Mouse (Mus musculus) hindbrain, embryonic 11.5 days (tissue): Measurements from ENCODE around the gene Vmn1r52. TPM values are rescaled to one million over a fixed set of nuclear protein-coding genes. Genes with fewer than 3 reads are reported as not detected.
"Not testable (repeated sequence)": the region's sequence is repeated elsewhere in the genome, so short reads cannot be mapped to it uniquely, and the experiment has no call there.

ENCODE experiments used
- ATAC-seq: fragments of 200-750 bp; cut with Nextera tagmentation; 2 replicates; pipeline ENCODE4 v1.8.0; 2017; ENCODE audit warnings: mild to moderate bottlenecking, moderate TSS enrichment, moderate library complexity; ENCODE audit not compliant: low FRiP score
- DNase-seq: peaks from one replicate; pipeline ENCODE4 v3.0.0-alpha.2; 2015; ENCODE audit warnings: low spot score
- H3K27ac ChIP-seq: fragments of 300-500 bp; sonication (generic); 2 replicates; pipeline ENCODE4 v1.5.1; 2014; ENCODE audit warnings: mild to moderate bottlenecking, low read depth, low read length
- H3K27me3 ChIP-seq: fragments of 300-500 bp; sonication (generic); 2 replicates; pipeline ENCODE4 v1.6.1; 2014; ENCODE audit warnings: mild to moderate bottlenecking, low read length, moderate library complexity, mixed read lengths; ENCODE audit not compliant: control insufficient read depth, insufficient read depth
- H3K36me3 ChIP-seq: fragments of 300-500 bp; sonication (generic); 2 replicates; pipeline ENCODE4 v1.6.1; 2014; ENCODE audit warnings: mild to moderate bottlenecking, low read length, moderate library complexity, mixed read lengths; ENCODE audit not compliant: control insufficient read depth, insufficient read depth
- H3K4me1 ChIP-seq: fragments of 300-500 bp; sonication (generic); replicated peaks from 2 replicates; pipeline ENCODE4 v1.6.1; 2014; ENCODE audit warnings: low read length, mixed read lengths; ENCODE audit not compliant: control insufficient read depth, insufficient read depth
- H3K4me2 ChIP-seq: fragments of 300-500 bp; sonication (generic); replicated peaks from 2 replicates; pipeline ENCODE4 v1.6.1; 2014; ENCODE audit warnings: mild to moderate bottlenecking, low read depth, low read length
- H3K4me3 ChIP-seq: fragments of 300-500 bp; sonication (generic); 2 replicates; pipeline ENCODE4 v1.5.1; 2014; ENCODE audit warnings: low read depth, low read length
- H3K9ac ChIP-seq: fragments of 300-500 bp; sonication (generic); 2 replicates; pipeline ENCODE4 v1.6.1; 2014; ENCODE audit warnings: low read depth, low read length
- H3K9me3 ChIP-seq: fragments of 300-500 bp; sonication (generic); 2 replicates; pipeline ENCODE4 v1.6.1; 2016; ENCODE audit warnings: low read length; ENCODE audit not compliant: control insufficient read depth
- WGBS: fragments of 180-500 bp; shearing (Covaris S2); extraction: QIAGEN DNeasy Blood & Tissue Kit; methylation state at CpG from one replicate; pipeline ENCODE4 v1.1.7; 2014; 5-methylcytosine and 5-hydroxymethylcytosine counted together
- polyA plus RNA-seq: library from polyadenylated mRNA; unstranded; fragments of >200 nt; fragmentation: Nextera tagmentation; extraction: Ambion mirVana; gene quantifications from 2 replicates; pipeline ENCODE4 v1.2.1, GENCODE M21; 2014

Vmn1r52 gene
- not detected in 2 replicates for polyA plus RNA-seq

DNA sequence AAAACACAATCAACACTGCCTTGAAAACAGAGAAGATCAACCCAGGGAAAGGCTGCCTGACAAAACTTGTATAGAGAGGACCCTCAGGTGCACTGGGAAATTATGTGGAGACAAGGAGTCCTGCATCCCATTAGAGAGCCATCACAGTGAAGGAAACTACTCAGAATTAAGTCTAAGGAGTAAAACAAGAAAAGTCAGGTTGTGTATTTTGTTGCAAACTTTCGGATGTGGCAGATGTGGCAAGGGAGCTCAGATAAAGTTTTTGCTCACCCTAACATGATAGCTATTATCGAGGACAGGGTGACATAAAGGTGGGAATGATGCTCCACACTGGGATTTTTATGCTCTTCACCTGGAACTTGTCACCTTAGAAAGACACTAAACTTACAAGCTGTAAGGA is at the start of gene Vmn1r52:
Gene Vmn1r52 (plus strand): TSS at position 301 of the 400 bp plus-strand sequence.
- no peaks in the 10 kb centered on the region for H3K4me1 ChIP-seq
- no peak within 1 kb of the TSS for H3K27ac ChIP-seq
- WGBS: 74% methylated on average over 2 of the region's 2 CpGs
- H3K36me3 ChIP-seq: no peaks in the 10 kb centered on the region
- no peaks in the 10 kb centered on the region for H3K27me3 ChIP-seq
- ATAC-seq (no peak), DNase-seq (no peak)
- H3K4me2 ChIP-seq: no peak within 1 kb of the TSS
- H3K9me3 ChIP-seq: no peaks in the 10 kb centered on the region
- H3K4me3 ChIP-seq: no peak within 1 kb of the TSS
- no peak within 1 kb of the TSS for H3K9ac ChIP-seq

DNA sequence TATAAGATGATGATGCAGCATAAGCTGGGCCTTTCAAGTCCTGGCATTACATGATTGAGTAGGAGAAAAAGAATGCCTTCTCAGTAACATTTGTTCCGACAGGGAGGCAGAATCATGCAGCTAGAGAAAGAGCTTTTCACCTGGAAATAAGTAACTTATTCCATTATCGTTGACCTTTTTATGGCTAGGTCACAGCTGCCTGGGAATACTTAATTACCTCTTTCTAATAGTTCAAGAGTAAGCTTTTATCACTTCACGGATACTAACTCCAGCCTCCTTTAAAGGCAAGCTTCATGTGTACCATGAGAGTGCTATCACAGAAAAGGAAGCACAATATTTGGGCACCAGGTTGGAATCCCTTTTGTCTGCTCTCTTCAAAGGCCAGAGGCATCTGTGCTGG is 14.5 kb upstream of the Vmn1r52 start:
- H3K9ac ChIP-seq: no peak overlapping the region
- no peak overlapping the region for H3K27ac ChIP-seq
- no peak overlapping the region for H3K4me3 ChIP-seq
- no peaks in the 10 kb centered on the region for H3K4me1 ChIP-seq
- H3K9me3 ChIP-seq: no peaks in the 10 kb centered on the region
- ATAC-seq (no peak), DNase-seq (no peak)
- WGBS: 82% methylated on average over 3 of the region's 3 CpGs
- no peak overlapping the region for H3K4me2 ChIP-seq
- no peaks in the 10 kb centered on the region for H3K36me3 ChIP-seq
- H3K27me3 ChIP-seq: no peaks in the 10 kb centered on the region

DNA sequence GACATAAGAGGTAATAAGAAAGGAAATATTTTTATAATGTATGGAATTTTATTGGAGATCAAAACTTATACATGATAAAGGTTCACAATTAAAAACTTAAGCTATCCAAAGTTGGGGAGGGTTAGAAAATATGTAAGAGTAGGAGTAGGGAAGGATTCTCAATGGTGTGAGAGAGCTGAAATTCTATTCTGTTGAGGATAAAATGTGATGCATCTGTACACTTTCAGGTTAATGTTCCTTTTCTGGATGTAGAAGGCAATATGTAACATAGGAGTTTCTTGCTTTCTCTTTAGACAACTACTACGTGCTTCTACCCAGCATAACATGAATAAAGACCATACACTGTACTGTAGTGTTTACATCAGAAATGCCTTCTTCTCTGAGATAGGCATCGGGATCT is 27.9 kb downstream of the Vmn1r52 start, which contains the start of gene V1ra8:
Gene V1ra8 (plus strand): TSS at position 301 of the 400 bp plus-strand sequence.
- H3K4me2 ChIP-seq, DNase-seq, H3K27ac ChIP-seq, H3K4me1 ChIP-seq, H3K27me3 ChIP-seq, H3K36me3 ChIP-seq, H3K9me3 ChIP-seq, H3K4me3 ChIP-seq, ATAC-seq, H3K9ac ChIP-seq: not testable (repeated sequence)
- WGBS: 68% methylated on average over 1 of the region's 2 CpGs

- ATAC-seq: no peak
- Histone ChIP-seq H3K4me3 (no peak within 1 kb of the TSS), H3K27ac (no peak within 1 kb of the TSS), H3K9me3 (0 out of 2 replicates have a peak, but pooled peaks cover 2% of the 10 kb centered on the region), H3K36me3 (no peaks in the 10 kb centered on the region), H3K27me3 (no peaks in the 10 kb centered on the region), H3K4me1 (no peaks in the 10 kb centered on the region), H3K4me2 (no peak within 1 kb of the TSS), H3K9ac (no peak within 1 kb of the TSS)
- 89% methylated on average over 1 of the region's 1 CpGs for WGBS
- DNase-seq: no peak
Measured at GRCm38 (mm10) chr6:90224338-90224737, 49.7 kb downstream of the Vmn1r52 start, which contains the start of gene Vmn1r53. TSS of gene Vmn1r53 (minus strand) at chr6:90224438.

Other genes with a start within 250 kb of the Vmn1r52 start
- not detected in 2 replicates for gene Vmn1r45, start 234.2 kb upstream of the Vmn1r52 start, polyA plus RNA-seq
- not detected in 2 replicates for gene Vmn1r46, start 205.5 kb upstream of the Vmn1r52 start, polyA plus RNA-seq
- not detected in 2 replicates for gene Vmn1r47, start 158.7 kb upstream of the Vmn1r52 start, polyA plus RNA-seq
- gene Vmn1r48, start 138.0 kb upstream of the Vmn1r52 start, polyA plus RNA-seq: not detected in 2 replicates
- not detected in 2 replicates for gene Vmn1r49, start 96.3 kb upstream of the Vmn1r52 start, polyA plus RNA-seq
- not detected in 2 replicates for gene Vmn1r50, start 73.4 kb upstream of the Vmn1r52 start, polyA plus RNA-seq
- not detected in 2 replicates for gene Vmn1r51, start 52.2 kb upstream of the Vmn1r52 start, polyA plus RNA-seq
- not detected in 2 replicates for gene V1ra8, start 28.0 kb downstream of the Vmn1r52 start, polyA plus RNA-seq
- not detected in 2 replicates for gene Vmn1r53, start 49.6 kb downstream of the Vmn1r52 start, polyA plus RNA-seq
- not detected in 2 replicates for gene Vmn1r54, start 71.5 kb downstream of the Vmn1r52 start, polyA plus RNA-seq
- gene BC048671, start 126.4 kb downstream of the Vmn1r52 start, polyA plus RNA-seq: not detected in 2 replicates
- gene Chst13, start 150.4 kb downstream of the Vmn1r52 start, polyA plus RNA-seq: 0.27 TPM in 1 of 2 replicates, not detected in the other
- not detected in 2 replicates for gene Uroc1, start 158.5 kb downstream of the Vmn1r52 start, polyA plus RNA-seq
- gene Zxdc, start 194.7 kb downstream of the Vmn1r52 start, polyA plus RNA-seq: 10.4 and 11.5 TPM in 2 replicates